Mouse (Mus musculus) liver, adult 2 months (tissue): ENCODE data around the gene Gm20809.
"Not testable (repeated sequence)": the region's sequence is repeated elsewhere in the genome, so short reads cannot be mapped to it uniquely, and the experiment has no call there.

ENCODE experiments used
- CTCF ChIP-seq: fragments of 200-500 bp; IDR thresholded peaks from 2 replicates; pipeline ENCODE4 v1.5.1; 2011; ENCODE audit warnings: low read depth, low read length, control low read depth
- POLR2A ChIP-seq: fragments of 200-500 bp; IDR thresholded peaks from 2 replicates; pipeline ENCODE4 v1.6.1; 2011; ENCODE audit warnings: low read length, control low read depth; ENCODE audit not compliant: insufficient read depth; ENCODE audit errors: extremely low read depth

DNA sequence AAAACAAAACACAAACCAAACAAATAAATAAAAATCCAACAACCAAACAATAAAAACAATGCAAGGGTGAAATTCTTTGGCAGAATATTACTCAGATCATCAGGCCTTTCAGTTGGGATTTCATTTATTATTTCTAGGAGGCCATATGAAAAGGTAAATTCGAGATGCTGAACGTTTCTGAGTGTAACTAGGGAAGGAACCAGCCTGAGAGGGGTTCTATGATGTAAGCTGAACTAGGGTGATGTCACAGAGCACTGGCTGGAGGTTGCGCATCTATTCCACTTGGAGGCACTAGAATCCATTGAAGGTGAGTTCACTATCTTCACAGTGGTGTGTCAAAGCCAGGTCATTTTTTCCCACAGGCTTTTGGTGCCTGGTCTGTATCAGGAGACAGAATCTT is at the start of gene Gm20809:
- TF ChIP-seq CTCF, POLR2A: not testable (repeated sequence)
